Mouse (Mus musculus): ENCODE measurements around the gene Zfx. TPM values are rescaled to one million over a fixed set of nuclear protein-coding genes. Genes with fewer than 3 reads are reported as not detected.
A peak's percentile ranks its signal among the peaks of the same experiment; 100 is the strongest.

Zfx gene
- total and polyA plus RNA-seq, 2 experiments from 2014 or later = 16.5 to 22.3 TPM

- H3K36me3 ChIP-seq (replicated peaks; ENCODE audit: control insufficient read depth, insufficient read depth, low read length) = no peaks in the 10 kb centered on the region
- H3K4me2 ChIP-seq (ENCODE audit: low read depth, low read length) = no peak overlapping the region
- WGBS = 67% methylated on average over 6 of the region's 6 CpGs
- H3K27me3 ChIP-seq (ENCODE audit: control insufficient read depth, insufficient read depth, low read length) = no peaks in the 10 kb centered on the region
- no peak overlapping the region for H3K9ac ChIP-seq (replicated peaks; ENCODE audit: low read depth, low read length)
- no peak overlapping the region for H3K27ac ChIP-seq (ENCODE audit: low read depth)
- ATAC-seq (ENCODE audit: insufficient read depth, low read depth) = no peak
- peaks cover 4% of the 10 kb centered on the region; the same call in 1 of the 2 replicates for H3K4me1 ChIP-seq (ENCODE audit: control insufficient read depth, insufficient read depth)
- no peak overlapping the region for H3K4me3 ChIP-seq (ENCODE audit: low read depth, low read length)
- no peak for DNase-seq (ENCODE audit: low spot score)
- no peak for TF ChIP-seq EP300 (IDR thresholded peaks at IDR 0.05; ENCODE audit: low read depth)
- no peak for TF ChIP-seq CTCF (IDR thresholded peaks at IDR 0.05; ENCODE audit: low read depth)
- H3K9me3 ChIP-seq (replicated peaks; ENCODE audit: control insufficient read depth, low read length) = no peaks in the 10 kb centered on the region
Measured at GRCm38 (mm10) chrX:94115882-94116281, 7.6 kb downstream of the Zfx start.

- no peak overlapping the region for H3K27ac ChIP-seq (ENCODE audit: low read depth)
- 28% methylated on average over 2 of the region's 2 CpGs for WGBS
- no peak overlapping the region for H3K4me3 ChIP-seq (ENCODE audit: low read depth, low read length)
- ATAC-seq (ENCODE audit: insufficient read depth, low read depth) (no peak), DNase-seq (ENCODE audit: low spot score) (no peak)
- TF ChIP-seq EP300 (IDR thresholded peaks at IDR 0.05; ENCODE audit: low read depth) (no peak), CTCF (IDR thresholded peaks at IDR 0.05; ENCODE audit: low read depth) (no peak)
- 0 out of 2 replicates have a peak, but pooled peaks cover 4% of the 10 kb centered on the region for H3K36me3 ChIP-seq (replicated peaks; ENCODE audit: control insufficient read depth, insufficient read depth, low read length)
- H3K27me3 ChIP-seq (ENCODE audit: control insufficient read depth, insufficient read depth, low read length) = 0 out of 2 replicates have a peak, but pooled peaks cover 6% of the 10 kb centered on the region
- no peak overlapping the region for H3K4me2 ChIP-seq (ENCODE audit: low read depth, low read length)
- no peaks in the 10 kb centered on the region for H3K9me3 ChIP-seq (replicated peaks; ENCODE audit: control insufficient read depth, low read length)
- no peaks in the 10 kb centered on the region for H3K4me1 ChIP-seq (ENCODE audit: control insufficient read depth, insufficient read depth)
- H3K9ac ChIP-seq (replicated peaks; ENCODE audit: low read depth, low read length) = no peak overlapping the region
Measured at GRCm38 (mm10) chrX:94105964-94106363, 17.5 kb downstream of the Zfx start.

- peaks cover 2% of the 10 kb centered on the region; the same call in 1 of the 2 replicates for H3K27me3 ChIP-seq (ENCODE audit: control insufficient read depth, insufficient read depth, low read length)
Measured at GRCm38 (mm10) chrX:94102938-94103337, 20.6 kb downstream of the Zfx start.

GRCm38 (mm10) chrX:94100561-94100960, 22.9 kb downstream of the Zfx start:
- no peak for TF ChIP-seq CTCF (IDR thresholded peaks at IDR 0.05; ENCODE audit: low read depth)
- TF ChIP-seq EP300 (IDR thresholded peaks at IDR 0.05; ENCODE audit: low read depth) = no peak
- Histone ChIP-seq H3K4me1 (ENCODE audit: control insufficient read depth, insufficient read depth) (no peaks in the 10 kb centered on the region), H3K4me3 (ENCODE audit: low read depth, low read length) (no peak overlapping the region), H3K9me3 (replicated peaks; ENCODE audit: control insufficient read depth, low read length) (no peaks in the 10 kb centered on the region), H3K4me2 (ENCODE audit: low read depth, low read length) (no peak overlapping the region), H3K27me3 (ENCODE audit: control insufficient read depth, insufficient read depth, low read length) (peaks cover 3% of the 10 kb centered on the region; the same call in 1 of the 2 replicates), H3K36me3 (replicated peaks; ENCODE audit: control insufficient read depth, insufficient read depth, low read length) (0 out of 2 replicates have a peak, but pooled peaks cover 12% of the 10 kb centered on the region), H3K9ac (replicated peaks; ENCODE audit: low read depth, low read length) (no peak overlapping the region), H3K27ac (ENCODE audit: low read depth) (no peak overlapping the region)
- WGBS = 74% methylated on average over 1 of the region's 1 CpGs
- ATAC-seq (ENCODE audit: insufficient read depth, low read depth) (no peak), DNase-seq (ENCODE audit: low spot score) (no peak)

More at GRCm38 (mm10) chrX:94102938-94103337, 20.6 kb downstream of the Zfx start:
- Histone ChIP-seq H3K4me1 (ENCODE audit: control insufficient read depth, insufficient read depth) (no peaks in the 10 kb centered on the region), H3K36me3 (replicated peaks; ENCODE audit: control insufficient read depth, insufficient read depth, low read length) (0 out of 2 replicates have a peak, but pooled peaks cover 8% of the 10 kb centered on the region), H3K27ac (ENCODE audit: low read depth) (no peak overlapping the region), H3K4me3 (ENCODE audit: low read depth, low read length) (no peak overlapping the region), H3K9ac (replicated peaks; ENCODE audit: low read depth, low read length) (no peak overlapping the region), H3K9me3 (replicated peaks; ENCODE audit: control insufficient read depth, low read length) (no peaks in the 10 kb centered on the region), H3K4me2 (ENCODE audit: low read depth, low read length) (no peak overlapping the region)
- TF ChIP-seq EP300 (IDR thresholded peaks at IDR 0.05; ENCODE audit: low read depth) (no peak), CTCF (IDR thresholded peaks at IDR 0.05; ENCODE audit: low read depth) (no peak)
- ATAC-seq (ENCODE audit: insufficient read depth, low read depth) (no peak), DNase-seq (ENCODE audit: low spot score) (no peak)

GRCm38 (mm10) chrX:94091001-94091400, 32.5 kb downstream of the Zfx start:
- TF ChIP-seq CTCF (IDR thresholded peaks at IDR 0.05; ENCODE audit: low read depth) (no peak), EP300 (IDR thresholded peaks at IDR 0.05; ENCODE audit: low read depth) (no peak)
- H3K9me3 ChIP-seq (replicated peaks; ENCODE audit: control insufficient read depth, low read length) = no peaks in the 10 kb centered on the region
- ATAC-seq (ENCODE audit: insufficient read depth, low read depth) = no peak
- H3K4me2 ChIP-seq (ENCODE audit: low read depth, low read length) = no peak overlapping the region
- no peak overlapping the region for H3K9ac ChIP-seq (replicated peaks; ENCODE audit: low read depth, low read length)
- no peak for DNase-seq (ENCODE audit: low spot score)
- H3K4me3 ChIP-seq (ENCODE audit: low read depth, low read length) = no peak overlapping the region
- no peaks in the 10 kb centered on the region for H3K4me1 ChIP-seq (ENCODE audit: control insufficient read depth, insufficient read depth)
- peaks cover 6% of the 10 kb centered on the region; the same call in 1 of the 2 replicates for H3K27me3 ChIP-seq (ENCODE audit: control insufficient read depth, insufficient read depth, low read length)
- H3K36me3 ChIP-seq (replicated peaks; ENCODE audit: control insufficient read depth, insufficient read depth, low read length) = no peaks in the 10 kb centered on the region
- 52% methylated on average over 2 of the region's 2 CpGs for WGBS
- H3K27ac ChIP-seq (ENCODE audit: low read depth) = no peak overlapping the region

- no peak overlapping the region for H3K9ac ChIP-seq (replicated peaks; ENCODE audit: low read depth, low read length)
Measured at GRCm38 (mm10) chrX:94061246-94061645, 62.3 kb downstream of the Zfx start.

More at GRCm38 (mm10) chrX:94061246-94061645, 62.3 kb downstream of the Zfx start:
- H3K27me3 ChIP-seq (ENCODE audit: control insufficient read depth, insufficient read depth, low read length) = 0 out of 2 replicates have a peak, but pooled peaks cover 8% of the 10 kb centered on the region
- peak; percentile 51 for DNase-seq (ENCODE audit: low spot score)
- peak overlapping the region; percentile 44 for H3K4me2 ChIP-seq (ENCODE audit: low read depth, low read length)
- peak overlapping the region; percentile 15; the same call in 1 of the 2 replicates for H3K4me3 ChIP-seq (ENCODE audit: low read depth, low read length)
- H3K4me1 ChIP-seq (ENCODE audit: control insufficient read depth, insufficient read depth) = no peaks in the 10 kb centered on the region
- H3K9me3 ChIP-seq (replicated peaks; ENCODE audit: control insufficient read depth, low read length) = no peaks in the 10 kb centered on the region
- WGBS = 34% methylated on average over 6 of the region's 6 CpGs
- peak overlapping the region; percentile 43; the same call in 1 of the 2 replicates for H3K27ac ChIP-seq (ENCODE audit: low read depth)
- H3K36me3 ChIP-seq (replicated peaks; ENCODE audit: control insufficient read depth, insufficient read depth, low read length) = no peaks in the 10 kb centered on the region
- peak; percentile 53; the same call in 1 of the 2 replicates for ATAC-seq (ENCODE audit: insufficient read depth, low read depth)
- no peak for TF ChIP-seq EP300 (IDR thresholded peaks at IDR 0.05; ENCODE audit: low read depth)
- TF ChIP-seq CTCF (IDR thresholded peaks at IDR 0.05; ENCODE audit: low read depth) = no peak
